Mouse (Mus musculus): ENCODE results near the gene Dimt1.
"Not testable (repeated sequence)": the region's sequence is repeated elsewhere in the genome, so short reads cannot be mapped to it uniquely, and the experiment has no call there.

Dimt1 gene

GRCm38 (mm10) chr13:106946594-106947540, at the start of gene Dimt1:
Gene Dimt1 (plus strand): TSS chr13:106947127.
- DNase-seq: peak; percentile 92 to 94

- DNase-seq: no peak
These were observed 42.3 kb upstream of the Dimt1 start for GRCm38 (mm10) chr13:106904637-106905036.

- not testable (repeated sequence) for DNase-seq
These were observed 41.8 kb upstream of the Dimt1 start for GRCm38 (mm10) chr13:106905154-106905553.

GRCm38 (mm10) chr13:106907273-106907672, 39.7 kb upstream of the Dimt1 start:
- peak; percentile 12 to 17 for DNase-seq

GRCm38 (mm10) chr13:106910096-106910495, 36.8 kb upstream of the Dimt1 start:
- no peak for DNase-seq

- no peak for DNase-seq
These were observed 33.7 kb upstream of the Dimt1 start for GRCm38 (mm10) chr13:106913125-106913736.

- DNase-seq: no peak
These were observed 28.4 kb upstream of the Dimt1 start for GRCm38 (mm10) chr13:106918322-106919050.

GRCm38 (mm10) chr13:106925921-106926320, 21.0 kb upstream of the Dimt1 start:
- not testable (repeated sequence) for DNase-seq

- DNase-seq: no peak
These were observed 18.6 kb upstream of the Dimt1 start for GRCm38 (mm10) chr13:106928296-106928695.

GRCm38 (mm10) chr13:106929201-106929600, 17.7 kb upstream of the Dimt1 start:
- peak in 1 of 2 experiments; percentile 11 for DNase-seq

- no peak for DNase-seq
These were observed 11.1 kb upstream of the Dimt1 start for GRCm38 (mm10) chr13:106935871-106936255.

GRCm38 (mm10) chr13:106936256-106937137, 10.4 kb upstream of the Dimt1 start, which contains the start of gene Ipo11:
Gene Ipo11 (minus strand): TSS chr13:106936958.
- DNase-seq: peak; percentile 90 to 91

- no peak for DNase-seq
These were observed 9.8 kb upstream of the Dimt1 start for GRCm38 (mm10) chr13:106937138-106937472.

- DNase-seq: no peak
These were observed 5.5 kb upstream of the Dimt1 start for GRCm38 (mm10) chr13:106941211-106941976.

GRCm38 (mm10) chr13:106942721-106943120, 4.2 kb upstream of the Dimt1 start:
- no peak for DNase-seq

GRCm38 (mm10) chr13:106945518-106945917, 1.4 kb upstream of the Dimt1 start:
- DNase-seq: no peak

- no peak for DNase-seq
These were observed 656 bp downstream of the Dimt1 start for GRCm38 (mm10) chr13:106947583-106947982.

GRCm38 (mm10) chr13:106954880-106955279, 8.0 kb downstream of the Dimt1 start:
- DNase-seq: no peak

- no peak for DNase-seq
These were observed 10.6 kb downstream of the Dimt1 start for GRCm38 (mm10) chr13:106957554-106957953.

- DNase-seq: no peak
These were observed 11.4 kb downstream of the Dimt1 start for GRCm38 (mm10) chr13:106958286-106958685.

- DNase-seq: no peak
These were observed 13.6 kb downstream of the Dimt1 start for GRCm38 (mm10) chr13:106960557-106960956.
